Mouse (Mus musculus) E14TG2a.4 (cell line): Measurements from ENCODE around the gene Htra3.

Experiments
- H3K27me3 ChIP-seq: 2 replicates; pipeline ENCODE4 v1.6.1; 2014; ENCODE audit warnings: low read length, control low read depth; ENCODE audit not compliant: insufficient read depth
- H3K36me3 ChIP-seq: 2 replicates; pipeline ENCODE4 v1.6.1; 2014; ENCODE audit warnings: low read length, control low read depth; ENCODE audit not compliant: insufficient read depth
- H3K4me1 ChIP-seq: replicated peaks from 2 replicates; pipeline ENCODE4 v1.6.1; 2014; ENCODE audit warnings: low read depth, low read length, control low read depth
- H3K4me3 ChIP-seq: replicated peaks from 2 replicates; pipeline ENCODE4 v1.5.1; 2014; ENCODE audit warnings: mild to moderate bottlenecking, low read length
- H3K9me3 ChIP-seq: 2 replicates; pipeline ENCODE4 v1.6.1; 2014; ENCODE audit warnings: low read length, control low read depth
- CTCF ChIP-seq: conservative IDR thresholded peaks from 2 replicates; pipeline ENCODE4 v1.5.1; 2014; ENCODE audit warnings: low read length
- NANOG ChIP-seq: IDR thresholded peaks from 2 replicates; pipeline ENCODE4 v1.6.1; 2014; ENCODE audit warnings: borderline replicate concordance, low read length, mixed read lengths
- POU5F1 ChIP-seq: IDR thresholded peaks from 2 replicates; pipeline ENCODE4 v1.6.1; 2014; ENCODE audit warnings: low read length, borderline replicate concordance

The Htra3 gene

GRCm38 (mm10) chr5:35679256-35680155 is at the start of gene Htra3:
Htra3 (minus strand) TSS chr5:35679782.
- no peaks in the 10 kb centered on the region for H3K36me3 ChIP-seq
- H3K4me1 ChIP-seq, result peaks cover 8% of the 10 kb centered on the region; the same call in 1 of the 2 replicates
- H3K4me3 ChIP-seq, result peak within 1 kb of the TSS; percentile 85
- TF ChIP-seq POU5F1 (no peak), CTCF (no peak), NANOG (no peak)
- peaks cover 58% of the 10 kb centered on the region for H3K27me3 ChIP-seq
- no peaks in the 10 kb centered on the region for H3K9me3 ChIP-seq

DNA sequence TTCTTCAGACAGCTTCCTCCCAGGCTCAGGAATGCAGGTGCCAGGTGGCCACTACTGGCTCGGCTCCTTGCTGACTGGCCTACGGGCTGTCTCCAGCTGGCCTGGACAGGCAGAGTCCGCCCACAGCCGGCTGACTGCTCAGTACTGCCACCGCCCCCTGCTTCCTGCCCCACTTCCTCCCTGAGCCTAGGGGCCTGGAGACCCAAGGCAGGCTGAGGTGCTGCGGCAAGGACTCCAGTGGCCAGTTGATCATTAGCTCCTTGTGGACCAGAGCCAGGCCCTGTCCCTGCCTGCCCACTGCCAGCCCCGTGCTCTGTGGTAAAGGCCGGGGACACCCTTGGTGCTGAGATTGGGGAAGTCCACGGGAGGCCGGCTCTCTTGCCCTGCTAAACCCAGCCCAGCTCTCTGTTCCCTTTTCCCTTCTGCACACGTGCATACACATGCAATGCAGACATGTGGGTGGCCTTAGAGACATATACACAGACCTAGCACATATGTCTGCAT is 49.4 kb upstream of the Htra3 start:
- no peaks in the 10 kb centered on the region for H3K9me3 ChIP-seq
- no peaks in the 10 kb centered on the region for H3K27me3 ChIP-seq
- peaks cover 43% of the 10 kb centered on the region for H3K4me1 ChIP-seq
- TF ChIP-seq POU5F1 (no peak), CTCF (no peak), NANOG (no peak)
- H3K36me3 ChIP-seq, result peaks cover 1% of the 10 kb centered on the region; the same call in 1 of the 2 replicates
- H3K4me3 ChIP-seq, result peak overlapping the region; percentile 68

DNA sequence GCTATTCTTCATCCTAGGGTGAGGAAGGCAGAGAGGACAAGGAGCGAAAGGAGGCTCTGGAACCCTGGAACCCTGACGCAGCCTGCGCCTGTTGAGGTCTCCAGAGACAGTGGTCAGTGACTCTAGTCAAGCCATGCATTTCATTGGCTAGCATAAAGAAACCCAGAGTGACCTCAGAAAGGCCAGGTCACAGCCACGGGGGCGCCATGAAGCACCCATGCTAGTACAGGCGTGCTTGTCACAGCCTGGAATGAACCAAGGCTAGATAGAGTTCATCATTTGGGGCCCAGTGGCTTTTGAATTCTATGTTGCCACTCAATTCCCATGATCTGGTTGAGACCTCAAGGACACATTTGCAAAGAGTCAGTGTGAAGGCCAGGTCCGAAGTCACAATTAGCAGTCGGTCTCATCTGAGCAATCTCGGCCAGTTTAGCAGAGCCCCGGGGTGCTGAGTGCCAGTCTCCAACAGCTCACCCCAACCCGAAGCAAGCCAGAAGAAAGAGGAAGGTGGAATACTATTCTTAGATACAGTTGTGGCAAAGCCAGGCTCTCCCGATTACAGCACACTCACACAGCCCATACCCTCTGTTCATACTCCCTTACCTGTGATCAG is 48.9 kb upstream of the Htra3 start:
- TF ChIP-seq NANOG, result no peak
- TF ChIP-seq CTCF, result no peak
- no peak for TF ChIP-seq POU5F1
- peak overlapping the region; percentile 68 for H3K4me3 ChIP-seq
- no peaks in the 10 kb centered on the region for H3K9me3 ChIP-seq

DNA sequence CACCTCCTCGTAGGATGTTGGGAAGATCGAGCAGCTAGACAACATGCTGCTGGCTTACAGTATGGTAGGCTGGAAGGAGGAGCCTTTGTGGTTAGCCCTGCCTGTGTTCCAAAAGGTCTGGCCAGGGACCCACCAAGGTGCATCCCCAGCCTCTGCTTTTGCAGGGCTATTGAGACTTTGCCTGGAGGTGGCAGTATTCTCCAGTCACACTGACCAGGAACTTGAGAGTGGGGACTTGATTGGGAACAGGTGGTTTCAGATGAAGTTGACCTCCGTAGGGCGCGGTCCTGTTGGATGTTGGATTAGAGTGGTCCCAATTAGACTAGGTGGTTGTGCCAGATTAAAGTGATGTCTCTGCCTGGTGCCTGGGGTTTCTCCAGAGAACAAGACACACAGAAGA is 47.9 kb upstream of the Htra3 start:
- Histone ChIP-seq H3K9me3 (no peaks in the 10 kb centered on the region), H3K4me1 (peaks cover 59% of the 10 kb centered on the region), H3K4me3 (no peak overlapping the region), H3K27me3 (no peaks in the 10 kb centered on the region), H3K36me3 (no peaks in the 10 kb centered on the region; the same call in none of the 2 replicates)
- TF ChIP-seq CTCF (no peak), NANOG (no peak), POU5F1 (no peak)

More for the DNA sequence above, 48.9 kb upstream of the Htra3 start:
- Histone ChIP-seq H3K4me1 (peaks cover 49% of the 10 kb centered on the region), H3K27me3 (no peaks in the 10 kb centered on the region), H3K36me3 (no peaks in the 10 kb centered on the region; the same call in 1 of the 2 replicates)

- Histone ChIP-seq H3K27me3 (no peaks in the 10 kb centered on the region), H3K4me3 (no peak overlapping the region), H3K9me3 (no peaks in the 10 kb centered on the region), H3K4me1 (peaks cover 75% of the 10 kb centered on the region), H3K36me3 (no peaks in the 10 kb centered on the region; the same call in none of the 2 replicates)
- TF ChIP-seq CTCF, result no peak
- no peak for TF ChIP-seq POU5F1
- no peak for TF ChIP-seq NANOG
Measured at GRCm38 (mm10) chr5:35725840-35726239, 46.3 kb upstream of the Htra3 start.

DNA sequence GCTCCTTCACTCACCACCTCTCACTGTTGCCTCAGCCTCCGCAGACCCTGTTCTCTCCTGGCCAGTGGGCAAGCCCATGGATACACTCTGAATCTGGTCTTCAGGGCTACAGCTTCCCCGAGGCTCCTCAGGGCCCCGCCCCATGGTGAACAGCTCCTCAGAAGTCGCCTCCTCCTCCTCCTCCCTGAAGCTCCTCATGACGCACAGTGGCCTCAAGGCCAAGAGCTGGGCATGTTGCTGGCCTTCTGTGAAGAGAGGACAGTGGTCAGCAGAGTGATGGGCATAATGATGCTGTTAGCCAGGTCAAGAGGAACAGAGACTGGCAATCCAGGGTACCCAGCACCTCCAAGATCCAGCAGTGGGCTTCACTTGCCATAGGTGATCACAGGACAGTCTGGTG is 44.3 kb upstream of the Htra3 start:
- Histone ChIP-seq H3K27me3 (no peaks in the 10 kb centered on the region), H3K9me3 (no peaks in the 10 kb centered on the region), H3K36me3 (no peaks in the 10 kb centered on the region; the same call in none of the 2 replicates), H3K4me1 (peaks cover 79% of the 10 kb centered on the region), H3K4me3 (no peak overlapping the region)
- TF ChIP-seq POU5F1 (no peak), CTCF (no peak), NANOG (no peak)

- H3K9me3 ChIP-seq, result no peaks in the 10 kb centered on the region
- TF ChIP-seq POU5F1 (no peak), CTCF (no peak), NANOG (no peak)
- no peaks in the 10 kb centered on the region for H3K27me3 ChIP-seq
- H3K36me3 ChIP-seq, result no peaks in the 10 kb centered on the region; the same call in none of the 2 replicates
- H3K4me1 ChIP-seq, result peaks cover 79% of the 10 kb centered on the region
- H3K4me3 ChIP-seq, result no peak overlapping the region
Measured at GRCm38 (mm10) chr5:35722654-35723053, 43.1 kb upstream of the Htra3 start.

DNA sequence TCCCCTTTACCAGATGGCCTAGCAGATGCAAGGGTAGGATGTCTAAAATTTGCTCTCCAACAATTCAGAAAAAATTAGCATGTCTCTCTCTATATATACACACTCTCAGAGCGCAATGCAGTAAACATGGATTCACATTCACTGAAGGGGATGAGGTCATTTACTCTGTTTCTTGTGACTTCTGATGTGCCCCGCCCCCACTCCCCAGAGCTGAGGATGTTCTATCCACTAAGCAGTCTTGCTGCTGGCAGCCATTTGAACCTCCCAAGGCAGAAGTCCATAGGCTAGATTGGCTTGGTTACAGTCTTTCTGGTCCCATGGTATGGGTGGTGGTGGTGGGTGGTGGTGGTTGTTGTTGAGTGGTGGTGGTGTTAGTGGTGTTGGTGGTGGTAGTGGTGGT is 42.4 kb upstream of the Htra3 start:
- TF ChIP-seq NANOG (no peak), POU5F1 (no peak), CTCF (no peak)
- H3K36me3 ChIP-seq, result peaks cover 5% of the 10 kb centered on the region
- no peak overlapping the region for H3K4me3 ChIP-seq
- H3K4me1 ChIP-seq, result peaks cover 79% of the 10 kb centered on the region
- no peaks in the 10 kb centered on the region for H3K27me3 ChIP-seq
- H3K9me3 ChIP-seq, result no peaks in the 10 kb centered on the region
